Mouse (Mus musculus): ENCODE measurements around the gene Clic1. TPM values are rescaled to one million over a fixed set of nuclear protein-coding genes. Genes with fewer than 3 reads are reported as not detected.
"Not testable (repeated sequence)": the region's sequence is repeated elsewhere in the genome, so short reads cannot be mapped to it uniquely, and the experiment has no call there.

Gene Clic1
- polyA plus RNA-seq, 1 experiment from 2014 or later = 195 TPM

- no peaks in the 10 kb centered on the region for H3K9me3 ChIP-seq
- no peak overlapping the region for H3K27ac ChIP-seq
- no peaks in the 10 kb centered on the region for H3K27me3 ChIP-seq
- WGBS = 88% methylated on average over 11 of the region's 11 CpGs
- H3K4me2 ChIP-seq = no peak overlapping the region
- no peak for ATAC-seq (ENCODE audit: insufficient number of reproducible peaks, insufficient read depth, low FRiP score, low TSS enrichment, low read depth)
- 0 out of 2 replicates have a peak overlapping the region, but pooled peaks have one; percentile 23 for H3K9ac ChIP-seq (replicated peaks)
- H3K4me3 ChIP-seq (replicated peaks) = no peak overlapping the region
- no peaks in the 10 kb centered on the region for H3K36me3 ChIP-seq
- H3K4me1 ChIP-seq (replicated peaks) = peaks cover 13% of the 10 kb centered on the region
These were observed 18.5 kb upstream of the Clic1 start for GRCm38 (mm10) chr17:35031272-35031671.

- Histone ChIP-seq H3K4me1 (replicated peaks) (peaks cover 12% of the 10 kb centered on the region), H3K9ac (replicated peaks) (no peak overlapping the region), H3K4me3 (replicated peaks) (no peak overlapping the region), H3K4me2 (no peak overlapping the region), H3K36me3 (no peaks in the 10 kb centered on the region), H3K27me3 (no peaks in the 10 kb centered on the region), H3K27ac (no peak overlapping the region), H3K9me3 (no peaks in the 10 kb centered on the region)
- 85% methylated on average over 7 of the region's 7 CpGs for WGBS
- no peak for ATAC-seq (ENCODE audit: insufficient number of reproducible peaks, insufficient read depth, low FRiP score, low TSS enrichment, low read depth)
These were observed 17.9 kb upstream of the Clic1 start for GRCm38 (mm10) chr17:35031880-35032279.

- no peak for ATAC-seq (ENCODE audit: insufficient number of reproducible peaks, insufficient read depth, low FRiP score, low TSS enrichment, low read depth)
- Histone ChIP-seq H3K4me1 (replicated peaks) (peaks cover 8% of the 10 kb centered on the region), H3K27me3 (no peaks in the 10 kb centered on the region), H3K4me3 (replicated peaks) (no peak overlapping the region), H3K9me3 (no peaks in the 10 kb centered on the region), H3K9ac (replicated peaks) (no peak overlapping the region), H3K4me2 (no peak overlapping the region), H3K36me3 (no peaks in the 10 kb centered on the region), H3K27ac (no peak overlapping the region)
- 69% methylated on average over 8 of the region's 8 CpGs for WGBS
These were observed 17.4 kb upstream of the Clic1 start for GRCm38 (mm10) chr17:35032323-35032870.

DNA sequence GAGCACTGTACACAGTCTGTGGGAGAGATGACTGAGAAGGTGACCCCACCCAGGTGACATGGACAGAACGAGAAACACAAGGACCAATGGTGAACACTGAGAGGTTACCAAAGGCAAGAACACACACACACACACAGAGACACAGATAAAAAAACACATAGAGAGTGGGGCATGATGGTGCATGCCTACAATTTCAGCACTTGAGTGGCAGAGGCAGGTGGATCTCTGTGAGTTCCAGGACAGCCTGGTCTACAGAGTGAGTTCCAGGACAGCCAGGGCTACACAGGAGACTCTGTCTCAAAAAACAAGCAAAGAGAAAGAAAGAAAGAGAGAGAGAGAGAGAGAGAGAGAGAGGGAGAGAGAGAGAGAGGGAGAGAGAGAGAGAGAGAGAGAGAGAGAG lies 16.1 kb upstream of the Clic1 start:
- H3K4me2 ChIP-seq; H3K27me3 ChIP-seq; H3K36me3 ChIP-seq; H3K27ac ChIP-seq; ATAC-seq (ENCODE audit: insufficient number of reproducible peaks, insufficient read depth, low FRiP score, low TSS enrichment, low read depth); H3K4me3 ChIP-seq (replicated peaks); H3K9me3 ChIP-seq; H3K9ac ChIP-seq (replicated peaks); H3K4me1 ChIP-seq (replicated peaks): not testable (repeated sequence)
- WGBS = 80% methylated on average over 1 of the region's 1 CpGs

- H3K27ac ChIP-seq = no peak overlapping the region
- no peaks in the 10 kb centered on the region for H3K9me3 ChIP-seq
- no peak overlapping the region for H3K4me3 ChIP-seq (replicated peaks)
- no peak overlapping the region for H3K9ac ChIP-seq (replicated peaks)
- 82% methylated on average over 6 of the region's 6 CpGs for WGBS
- no peak overlapping the region for H3K4me2 ChIP-seq
- no peaks in the 10 kb centered on the region for H3K36me3 ChIP-seq
- peaks cover 2% of the 10 kb centered on the region; the same call in 1 of the 2 replicates for H3K4me1 ChIP-seq (replicated peaks)
- no peaks in the 10 kb centered on the region for H3K27me3 ChIP-seq
- no peak for ATAC-seq (ENCODE audit: insufficient number of reproducible peaks, insufficient read depth, low FRiP score, low TSS enrichment, low read depth)
These were observed 14.9 kb upstream of the Clic1 start for GRCm38 (mm10) chr17:35034896-35035295.

GRCm38 (mm10) chr17:35039121-35039873 lies 10.5 kb upstream of the Clic1 start:
- H3K36me3 ChIP-seq = no peaks in the 10 kb centered on the region
- no peak for ATAC-seq (ENCODE audit: insufficient number of reproducible peaks, insufficient read depth, low FRiP score, low TSS enrichment, low read depth)
- no peak overlapping the region for H3K27ac ChIP-seq
- H3K27me3 ChIP-seq = no peaks in the 10 kb centered on the region
- no peaks in the 10 kb centered on the region for H3K4me1 ChIP-seq (replicated peaks)
- no peak overlapping the region for H3K4me3 ChIP-seq (replicated peaks)
- no peaks in the 10 kb centered on the region for H3K9me3 ChIP-seq
- H3K4me2 ChIP-seq = no peak overlapping the region
- H3K9ac ChIP-seq (replicated peaks) = no peak overlapping the region
- 85% methylated on average over 11 of the region's 11 CpGs for WGBS

DNA sequence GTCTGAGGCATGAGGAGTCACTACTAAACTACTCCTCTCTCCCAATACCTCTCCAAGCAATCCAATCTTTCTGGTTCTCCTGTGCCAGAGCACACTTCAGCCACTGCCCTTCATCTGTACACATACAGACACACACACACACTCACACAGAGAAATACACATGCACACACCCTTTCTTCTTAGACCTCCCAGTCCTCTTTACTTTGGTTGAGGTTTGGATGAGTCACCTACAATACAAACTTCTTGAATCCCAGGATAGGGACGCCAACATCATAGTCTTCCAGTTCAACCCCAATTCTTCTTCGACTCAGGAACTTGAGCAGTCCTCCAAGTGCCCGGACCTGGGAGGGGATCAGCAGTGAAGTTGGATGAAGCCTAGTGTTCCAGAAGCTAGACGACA lies 6.0 kb upstream of the Clic1 start:
- no peaks in the 10 kb centered on the region for H3K9me3 ChIP-seq
- no peak overlapping the region for H3K4me3 ChIP-seq (replicated peaks)
- no peaks in the 10 kb centered on the region for H3K36me3 ChIP-seq
- H3K9ac ChIP-seq (replicated peaks) = no peak overlapping the region
- 78% methylated on average over 4 of the region's 4 CpGs for WGBS
- H3K27me3 ChIP-seq = no peaks in the 10 kb centered on the region
- ATAC-seq (ENCODE audit: insufficient number of reproducible peaks, insufficient read depth, low FRiP score, low TSS enrichment, low read depth) = no peak
- H3K27ac ChIP-seq = no peak overlapping the region
- H3K4me2 ChIP-seq = no peak overlapping the region
- H3K4me1 ChIP-seq (replicated peaks) = peaks cover 26% of the 10 kb centered on the region

DNA sequence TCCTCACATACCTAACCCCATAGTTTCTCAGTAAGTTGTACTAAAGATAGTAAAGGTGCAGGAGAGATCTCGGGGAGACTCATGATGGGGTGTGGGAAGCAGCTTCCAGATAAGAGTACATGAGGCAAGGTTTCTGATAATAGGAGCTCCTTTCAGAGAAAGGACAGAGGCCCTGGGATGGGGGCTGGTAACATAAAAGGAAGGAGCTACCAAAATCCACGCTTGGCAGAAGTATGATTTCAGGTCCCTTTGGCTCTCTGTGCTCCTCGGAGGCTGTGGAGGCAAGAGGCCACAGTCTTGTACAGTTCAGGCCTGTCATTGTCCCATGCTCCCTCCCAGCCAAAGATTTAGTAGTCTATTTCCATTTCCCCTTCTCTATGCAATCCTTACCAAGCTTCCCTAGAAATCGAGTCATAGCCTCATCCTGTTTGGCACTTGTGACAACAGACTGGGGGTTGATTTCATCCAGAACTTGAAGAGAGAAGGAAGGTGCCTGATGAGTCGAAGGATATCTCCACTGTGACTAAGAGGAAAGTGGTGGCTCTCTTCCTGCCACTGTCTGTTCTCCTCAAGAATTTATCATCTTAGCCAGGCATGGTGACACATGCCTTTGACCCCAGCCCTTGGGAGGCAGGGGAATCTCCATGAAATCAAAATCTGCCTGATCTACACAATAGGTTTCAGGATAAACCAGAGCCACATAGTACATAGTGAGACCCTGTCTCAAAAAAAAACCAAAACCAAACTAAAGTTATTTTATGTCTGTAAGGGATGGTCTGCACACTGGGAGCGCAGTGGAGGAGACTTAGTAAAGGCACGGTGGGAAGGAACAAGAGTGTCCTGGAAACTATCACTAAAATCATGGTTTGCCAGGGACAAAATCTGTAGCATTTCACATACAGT lies 4.6 kb upstream of the Clic1 start:
- Histone ChIP-seq H3K36me3 (no peaks in the 10 kb centered on the region), H3K27ac (peak overlapping the region; percentile 45; the same call in 1 of the 2 replicates), H3K4me1 (replicated peaks) (peaks cover 39% of the 10 kb centered on the region), H3K4me3 (replicated peaks) (peak overlapping the region; percentile 62), H3K9me3 (no peaks in the 10 kb centered on the region), H3K9ac (replicated peaks) (peak overlapping the region; percentile 84; the same call in 1 of the 2 replicates), H3K4me2 (peak overlapping the region; percentile 94), H3K27me3 (no peaks in the 10 kb centered on the region)
- 87% methylated on average over 7 of the region's 7 CpGs for WGBS
- no peak for ATAC-seq (ENCODE audit: insufficient number of reproducible peaks, insufficient read depth, low FRiP score, low TSS enrichment, low read depth)

DNA sequence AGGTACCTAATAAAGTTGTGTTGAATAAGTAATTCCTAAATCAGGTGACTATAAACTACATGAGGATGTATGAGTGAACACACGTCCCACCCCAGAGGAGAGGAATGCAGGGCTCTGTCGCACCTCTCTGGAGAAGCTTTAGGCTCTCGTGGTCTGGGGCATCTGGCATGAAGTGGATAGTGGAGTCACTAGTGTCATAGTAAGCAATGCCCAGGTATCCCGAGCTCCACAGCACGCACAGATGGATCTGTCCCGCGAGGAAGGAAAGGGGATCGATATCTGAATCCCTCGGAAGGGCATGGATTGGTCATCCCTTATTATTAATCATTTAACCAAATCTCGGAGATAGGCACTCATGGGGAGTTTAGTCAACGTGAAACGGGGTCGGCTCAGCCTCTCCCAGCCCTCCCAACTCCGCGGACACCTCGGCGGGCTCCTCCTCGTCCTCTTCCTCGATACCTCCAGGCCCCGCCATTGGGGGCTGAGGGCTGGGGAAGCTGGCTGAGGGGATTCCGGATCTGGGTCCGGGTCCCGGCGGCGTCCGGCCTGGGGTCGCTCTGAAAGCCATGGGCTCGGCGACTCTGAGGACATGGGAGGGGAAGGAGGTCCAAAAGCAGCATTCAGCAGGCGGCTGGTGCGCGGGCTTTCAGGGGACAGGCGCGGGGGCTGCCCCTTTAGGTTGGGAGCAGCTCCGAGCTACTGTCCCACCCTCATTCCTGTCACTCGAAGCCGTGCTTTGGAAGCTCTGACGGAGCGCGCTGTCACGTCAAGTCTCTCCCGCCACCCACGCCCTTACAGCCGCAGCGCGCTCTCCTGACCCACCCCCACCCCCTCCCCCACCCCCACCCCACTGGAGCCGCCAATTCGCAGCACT lies 3.7 kb upstream of the Clic1 start:
- Histone ChIP-seq H3K27me3 (no peaks in the 10 kb centered on the region), H3K4me2 (peak overlapping the region; percentile 94), H3K9me3 (no peaks in the 10 kb centered on the region), H3K36me3 (no peaks in the 10 kb centered on the region), H3K9ac (replicated peaks) (peak overlapping the region; percentile 84), H3K4me1 (replicated peaks) (peaks cover 39% of the 10 kb centered on the region), H3K27ac (peak overlapping the region; percentile 89), H3K4me3 (replicated peaks) (peak overlapping the region; percentile 62)
- WGBS = 5% methylated on average over 48 of the region's 48 CpGs
- ATAC-seq (ENCODE audit: insufficient number of reproducible peaks, insufficient read depth, low FRiP score, low TSS enrichment, low read depth) = no peak; the same call in 1 of the 2 replicates

DNA sequence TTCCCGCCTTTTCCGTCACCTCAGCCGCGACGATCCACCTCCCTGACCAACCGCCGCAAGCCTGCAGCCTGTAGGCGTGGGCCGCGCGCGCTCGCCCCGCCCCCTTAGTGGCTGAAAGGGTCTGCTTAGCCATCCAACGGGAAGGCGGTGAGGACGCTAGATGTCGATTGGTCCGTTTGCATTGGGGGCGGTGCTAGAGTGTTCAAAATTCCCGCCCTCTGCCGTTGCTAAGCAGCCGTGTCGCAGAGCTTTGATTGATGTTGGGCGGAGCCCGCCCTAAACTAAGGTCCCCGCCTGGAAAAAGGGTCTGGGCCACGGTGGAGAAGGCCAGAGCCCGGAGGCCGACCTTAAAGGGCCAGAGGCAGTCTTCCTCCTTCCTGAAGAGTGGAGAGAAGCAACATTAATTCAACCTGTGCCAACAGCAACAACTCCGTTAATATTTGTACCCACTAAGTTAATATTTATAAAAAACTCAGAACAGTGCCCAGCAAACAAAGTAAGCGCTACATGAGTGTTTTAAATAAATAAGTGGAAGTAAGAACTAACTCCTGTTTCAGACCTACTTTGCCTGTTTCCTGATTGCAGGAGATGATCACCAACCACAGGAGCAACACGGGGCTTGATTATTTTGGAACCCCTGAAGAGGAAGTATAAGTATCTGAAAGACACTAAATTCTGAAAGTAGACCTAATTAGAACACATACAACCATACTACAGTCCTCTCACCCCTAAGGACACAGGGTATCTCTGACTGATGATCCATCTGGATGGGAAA lies 2.9 kb upstream of the Clic1 start, which contains the start of gene Msh5:
TSS of gene Msh5 (minus strand) at position 65 of the 775 bp plus-strand sequence.
- no peaks in the 10 kb centered on the region for H3K9me3 ChIP-seq
- peak within 1 kb of the TSS; percentile 62 for H3K4me3 ChIP-seq (replicated peaks)
- no peaks in the 10 kb centered on the region for H3K27me3 ChIP-seq
- H3K27ac ChIP-seq = peak within 1 kb of the TSS; percentile 89
- peak; percentile 97 for ATAC-seq (ENCODE audit: insufficient number of reproducible peaks, insufficient read depth, low FRiP score, low TSS enrichment, low read depth)
- WGBS = 3% methylated on average over 33 of the region's 33 CpGs
- peak within 1 kb of the TSS; percentile 94 for H3K4me2 ChIP-seq
- H3K9ac ChIP-seq (replicated peaks) = peak within 1 kb of the TSS; percentile 84
- peaks cover 44% of the 10 kb centered on the region for H3K4me1 ChIP-seq (replicated peaks)
- H3K36me3 ChIP-seq = no peaks in the 10 kb centered on the region

Measured in limb, embryonic 12.5 days (tissue).